Mouse (Mus musculus) liver, embryonic 16.5 days (tissue): ENCODE measurements around the gene Cd276. TPM values are rescaled to one million over a fixed set of nuclear protein-coding genes. Genes with fewer than 3 reads are reported as not detected.
A peak's percentile ranks its signal among the peaks of the same experiment; 100 is the strongest.

Experiments used
- ATAC-seq: fragments of 200-750 bp; cut with Nextera tagmentation; 2 replicates; pipeline ENCODE4 v1.8.0; 2017; ENCODE audit warnings: low read depth, mild to moderate bottlenecking, moderate number of reproducible peaks, moderate library complexity
- H3K27ac ChIP-seq: fragments of 300-500 bp; sonication (generic); 2 replicates; pipeline ENCODE4 v1.5.1; 2014; ENCODE audit warnings: mild to moderate bottlenecking, low read length
- H3K27me3 ChIP-seq: fragments of 300-500 bp; sonication (generic); 2 replicates; pipeline ENCODE4 v1.6.1; 2014; ENCODE audit warnings: low read depth, low read length, mixed read lengths; ENCODE audit not compliant: control insufficient read depth, insufficient read depth
- H3K36me3 ChIP-seq: fragments of 300-500 bp; sonication (generic); 2 replicates; pipeline ENCODE4 v1.6.1; 2014; ENCODE audit warnings: mild to moderate bottlenecking; ENCODE audit not compliant: control insufficient read depth, insufficient read depth
- H3K4me1 ChIP-seq: fragments of 300-500 bp; sonication (generic); 2 replicates; pipeline ENCODE4 v1.6.1; 2014; ENCODE audit warnings: low read depth, low read length, mixed read lengths; ENCODE audit not compliant: control insufficient read depth
- H3K4me2 ChIP-seq: fragments of 300-500 bp; sonication (generic); 2 replicates; pipeline ENCODE4 v1.6.1; 2014; ENCODE audit warnings: low read depth, low read length, mixed read lengths
- H3K4me3 ChIP-seq: fragments of 300-500 bp; sonication (generic); 2 replicates; pipeline ENCODE4 v1.5.1; 2014; ENCODE audit warnings: low read depth, mild to moderate bottlenecking, low read length
- H3K9ac ChIP-seq: fragments of 300-500 bp; sonication (generic); 2 replicates; pipeline ENCODE4 v1.6.1; 2014; ENCODE audit warnings: low read depth, low read length
- H3K9me3 ChIP-seq: fragments of 300-500 bp; sonication (generic); replicated peaks from 2 replicates; pipeline ENCODE4 v1.6.1; 2016; ENCODE audit warnings: low read length; ENCODE audit not compliant: control insufficient read depth
- WGBS: fragments of 180-500 bp; shearing (Covaris S2); extraction: QIAGEN DNeasy Blood & Tissue Kit; methylation state at CpG from one replicate; pipeline ENCODE4 v1.1.7; 2014; ENCODE audit not compliant: insufficient replicate concordance; 5-methylcytosine and 5-hydroxymethylcytosine counted together
- polyA plus RNA-seq: library from polyadenylated mRNA; unstranded; fragments of >200 nt; fragmentation: Nextera tagmentation; extraction: Ambion mirVana; gene quantifications from 2 replicates; pipeline ENCODE4 v1.2.1, GENCODE M21; 2015

The Cd276 gene
- polyA plus RNA-seq, 1 experiment from 2014 or later = 1.6 TPM

DNA sequence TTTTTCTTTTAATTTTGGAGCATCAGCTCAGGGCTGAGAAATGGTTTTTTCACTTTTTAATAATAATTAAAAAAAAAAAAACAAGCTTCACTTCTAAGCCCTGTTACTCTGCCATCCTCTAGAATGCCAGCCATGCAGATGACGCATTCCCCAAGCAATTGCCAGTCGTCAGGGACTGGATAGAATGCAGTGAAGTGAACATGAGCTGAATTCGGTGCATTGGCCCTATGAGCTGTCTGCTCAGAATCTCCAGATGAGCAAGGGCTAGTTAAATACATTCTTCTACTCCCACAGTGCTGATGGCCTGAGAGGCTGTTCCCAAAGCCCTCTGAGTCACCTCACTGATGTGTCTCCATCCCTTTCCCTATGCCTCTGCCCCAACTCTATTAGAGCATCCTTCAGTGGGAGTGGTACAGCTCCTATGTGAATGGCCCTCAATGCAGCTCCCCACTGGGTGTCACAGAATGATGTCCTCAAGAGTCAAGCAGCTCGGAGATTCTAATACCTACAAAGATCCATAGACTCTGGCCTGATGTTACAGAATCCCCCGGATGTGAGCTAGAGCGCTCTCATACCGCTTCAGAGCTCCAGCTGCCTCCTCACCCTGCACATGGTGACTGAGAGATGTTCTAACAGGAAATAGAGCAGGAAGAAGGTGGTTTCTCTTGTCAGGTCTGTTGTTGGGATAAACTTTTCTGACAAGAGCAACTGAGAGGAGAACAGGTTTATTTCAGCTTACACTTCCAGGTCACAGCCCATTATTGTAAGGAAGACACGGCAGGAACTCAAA is 47.8 kb downstream of the Cd276 start:
- ATAC-seq = no peak
- no peaks in the 10 kb centered on the region for H3K27me3 ChIP-seq

GRCm38 (mm10) chr9:58500946-58501345 is 54.3 kb downstream of the Cd276 start:
- no peak for ATAC-seq
- Histone ChIP-seq H3K27me3 (no peaks in the 10 kb centered on the region), H3K4me1 (no peaks in the 10 kb centered on the region), H3K4me2 (no peak overlapping the region), H3K27ac (no peak overlapping the region), H3K9me3 (no peaks in the 10 kb centered on the region), H3K4me3 (no peak overlapping the region), H3K9ac (no peak overlapping the region), H3K36me3 (no peaks in the 10 kb centered on the region)
- WGBS = 65% methylated on average over 5 of the region's 5 CpGs

More for the DNA sequence above, 47.8 kb downstream of the Cd276 start:
- no peak overlapping the region for H3K9ac ChIP-seq
- H3K36me3 ChIP-seq = no peaks in the 10 kb centered on the region
- no peaks in the 10 kb centered on the region for H3K4me1 ChIP-seq
- H3K4me3 ChIP-seq = no peak overlapping the region
- H3K9me3 ChIP-seq = no peaks in the 10 kb centered on the region
- H3K27ac ChIP-seq = no peak overlapping the region
- 39% methylated on average over 8 of the region's 8 CpGs for WGBS
- H3K4me2 ChIP-seq = no peak overlapping the region

DNA sequence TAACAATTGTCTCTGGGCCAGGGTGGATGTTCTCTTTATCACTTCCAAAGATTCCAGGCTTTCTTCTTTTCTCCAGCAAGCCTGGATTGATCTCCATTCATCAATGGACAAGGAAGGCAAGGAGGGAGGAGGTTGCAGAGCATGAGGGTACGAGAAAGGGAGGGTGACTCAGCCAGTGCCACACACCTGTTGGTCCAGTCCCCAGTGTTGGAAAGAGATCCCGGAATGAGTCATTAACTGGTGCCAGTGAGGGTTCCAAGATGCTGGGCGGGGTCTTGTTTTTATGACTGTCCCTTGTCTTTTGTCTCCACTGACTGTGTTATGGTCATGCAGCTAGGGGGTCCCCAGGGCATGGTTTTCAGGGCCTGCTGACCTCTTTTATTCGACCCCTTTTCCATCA is 57.3 kb downstream of the Cd276 start:
- Histone ChIP-seq H3K4me2 (no peak overlapping the region), H3K4me1 (no peaks in the 10 kb centered on the region), H3K27ac (no peak overlapping the region), H3K36me3 (no peaks in the 10 kb centered on the region), H3K9ac (no peak overlapping the region), H3K9me3 (no peaks in the 10 kb centered on the region), H3K27me3 (no peaks in the 10 kb centered on the region), H3K4me3 (no peak overlapping the region)
- no peak for ATAC-seq
- 42% methylated on average over 4 of the region's 4 CpGs for WGBS

- Histone ChIP-seq H3K9ac (no peak overlapping the region), H3K27me3 (no peaks in the 10 kb centered on the region), H3K4me3 (no peak overlapping the region), H3K4me2 (no peak overlapping the region), H3K36me3 (no peaks in the 10 kb centered on the region), H3K4me1 (no peaks in the 10 kb centered on the region), H3K9me3 (no peaks in the 10 kb centered on the region), H3K27ac (no peak overlapping the region)
- ATAC-seq = no peak
- 27% methylated on average over 4 of the region's 4 CpGs for WGBS
Observed at GRCm38 (mm10) chr9:58496470-58497182, 58.6 kb downstream of the Cd276 start.

DNA sequence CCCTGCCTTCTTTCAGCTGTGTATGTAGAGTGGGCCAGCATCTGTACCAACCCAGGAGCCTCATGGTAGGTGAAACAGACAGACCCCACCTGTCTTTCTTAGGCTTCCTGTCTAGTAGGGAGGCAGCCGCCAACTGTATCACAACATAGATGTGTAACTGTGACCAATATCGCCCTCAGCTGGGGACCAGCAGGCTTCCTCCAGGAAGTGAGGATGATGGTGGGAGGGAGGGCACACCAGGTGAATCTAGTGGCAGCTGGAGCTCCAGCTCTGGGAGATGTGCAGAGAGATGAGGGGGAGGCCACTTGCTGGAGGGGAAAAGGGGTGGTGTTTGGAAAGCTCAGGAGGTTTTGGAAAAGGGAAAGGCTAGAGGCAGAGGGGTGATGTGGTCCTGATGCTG is 60.2 kb downstream of the Cd276 start:
- 49% methylated on average over 2 of the region's 2 CpGs for WGBS
- ATAC-seq = no peak
- H3K4me1 ChIP-seq = no peaks in the 10 kb centered on the region

GRCm38 (mm10) chr9:58490391-58490790 is 64.8 kb downstream of the Cd276 start:
- Histone ChIP-seq H3K9ac (no peak overlapping the region), H3K4me3 (no peak overlapping the region), H3K4me1 (no peaks in the 10 kb centered on the region; the same call in 1 of the 2 replicates), H3K4me2 (no peak overlapping the region), H3K9me3 (no peaks in the 10 kb centered on the region), H3K27ac (no peak overlapping the region), H3K27me3 (peaks cover 52% of the 10 kb centered on the region), H3K36me3 (no peaks in the 10 kb centered on the region)
- WGBS = 52% methylated on average over 2 of the region's 2 CpGs
- ATAC-seq = no peak

More for the DNA sequence above, 60.2 kb downstream of the Cd276 start:
- Histone ChIP-seq H3K27me3 (peaks cover 10% of the 10 kb centered on the region), H3K36me3 (no peaks in the 10 kb centered on the region), H3K9ac (no peak overlapping the region), H3K4me3 (no peak overlapping the region), H3K4me2 (no peak overlapping the region), H3K9me3 (no peaks in the 10 kb centered on the region), H3K27ac (no peak overlapping the region)

GRCm38 (mm10) chr9:58489865-58490165 is 65.4 kb downstream of the Cd276 start:
- WGBS = 19% methylated on average over 7 of the region's 7 CpGs
- Histone ChIP-seq H3K36me3 (no peaks in the 10 kb centered on the region), H3K4me3 (no peak overlapping the region), H3K9ac (no peak overlapping the region), H3K9me3 (no peaks in the 10 kb centered on the region), H3K4me2 (no peak overlapping the region), H3K4me1 (no peaks in the 10 kb centered on the region; the same call in 1 of the 2 replicates), H3K27ac (no peak overlapping the region), H3K27me3 (peaks cover 52% of the 10 kb centered on the region)
- no peak for ATAC-seq

GRCm38 (mm10) chr9:58489133-58489864 is 65.9 kb downstream of the Cd276 start:
- Histone ChIP-seq H3K36me3 (no peaks in the 10 kb centered on the region), H3K4me3 (no peak overlapping the region; the same call in 1 of the 2 replicates), H3K4me2 (peak overlapping the region; percentile 58), H3K27me3 (peaks cover 52% of the 10 kb centered on the region), H3K9me3 (no peaks in the 10 kb centered on the region), H3K4me1 (no peaks in the 10 kb centered on the region; the same call in 1 of the 2 replicates), H3K9ac (no peak overlapping the region), H3K27ac (no peak overlapping the region)
- ATAC-seq = no peak
- WGBS = 5% methylated on average over 13 of the region's 13 CpGs
